ENCODE assay signal across 22 mouse cellular contexts in the genomic region with DNA sequence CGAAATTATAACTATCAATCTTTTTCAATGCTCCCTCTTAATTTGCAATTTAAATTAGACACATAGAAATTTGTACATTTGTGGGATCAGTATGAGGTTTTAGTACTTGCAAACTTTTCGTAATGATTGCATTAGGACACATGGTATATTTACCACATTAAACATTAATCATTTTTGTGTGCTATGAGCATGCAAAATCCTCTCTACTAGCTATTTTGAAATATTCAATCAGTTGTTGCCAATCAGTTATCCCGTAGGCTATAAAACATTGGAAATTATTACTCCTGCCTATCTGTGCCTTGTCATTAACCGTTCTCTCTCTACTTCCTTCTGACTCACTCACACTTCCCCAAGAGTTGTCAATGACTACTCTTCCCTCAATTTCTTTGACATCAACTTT.
"Had no signal": no experiment of that assay in that cellular context is flagged by ENCODE, and none has a peak within 500 bp of the region (broad histone marks: within the 10 kb centered on the region; RNA-seq: fewer than 3 reads in every experiment).

No protein-coding gene starts in this region.

- DNase-seq: cerebellum, adult 2 months; cerebellum, adult 8-10 months; cerebellum, adult 9-10 months; cerebellum, adult 9-11 months; cerebellum, postnatal 10 days; cerebellum, postnatal 14 days; cerebellum, postnatal 25 days; cerebellum, postnatal 36 days; embryo, embryonic 11 days; forebrain, postnatal 0 days; gastrocnemius, adult 2 months; gastrocnemius, postnatal 10 days; gastrocnemius, postnatal 14 days; gastrocnemius, postnatal 25 days; gastrocnemius, postnatal 36 days; heart, adult 11 months; heart, adult 18-20 months; heart, adult 2 months had no signal

- ATAC-seq: forebrain, embryonic 13.5 days; forebrain, embryonic 14.5 days; forebrain, embryonic 15.5 days; forebrain, embryonic 16.5 days; forebrain, postnatal 0 days had no signal
